Mouse (Mus musculus): Measurements from ENCODE around the gene Adal. TPM values are rescaled to one million over a fixed set of nuclear protein-coding genes. Genes with fewer than 3 reads are reported as not detected.
A peak's percentile ranks its signal among the peaks of the same experiment; 100 is the strongest.
"Not testable (repeated sequence)": the region's sequence is repeated elsewhere in the genome, so short reads cannot be mapped to it uniquely, and the experiment has no call there.

Gene Adal
- polyA plus RNA-seq (2015; fragmentation: Nextera tagmentation; extraction: Ambion mirVana) = 32.0 and 33.0 TPM in 2 replicates

DNA sequence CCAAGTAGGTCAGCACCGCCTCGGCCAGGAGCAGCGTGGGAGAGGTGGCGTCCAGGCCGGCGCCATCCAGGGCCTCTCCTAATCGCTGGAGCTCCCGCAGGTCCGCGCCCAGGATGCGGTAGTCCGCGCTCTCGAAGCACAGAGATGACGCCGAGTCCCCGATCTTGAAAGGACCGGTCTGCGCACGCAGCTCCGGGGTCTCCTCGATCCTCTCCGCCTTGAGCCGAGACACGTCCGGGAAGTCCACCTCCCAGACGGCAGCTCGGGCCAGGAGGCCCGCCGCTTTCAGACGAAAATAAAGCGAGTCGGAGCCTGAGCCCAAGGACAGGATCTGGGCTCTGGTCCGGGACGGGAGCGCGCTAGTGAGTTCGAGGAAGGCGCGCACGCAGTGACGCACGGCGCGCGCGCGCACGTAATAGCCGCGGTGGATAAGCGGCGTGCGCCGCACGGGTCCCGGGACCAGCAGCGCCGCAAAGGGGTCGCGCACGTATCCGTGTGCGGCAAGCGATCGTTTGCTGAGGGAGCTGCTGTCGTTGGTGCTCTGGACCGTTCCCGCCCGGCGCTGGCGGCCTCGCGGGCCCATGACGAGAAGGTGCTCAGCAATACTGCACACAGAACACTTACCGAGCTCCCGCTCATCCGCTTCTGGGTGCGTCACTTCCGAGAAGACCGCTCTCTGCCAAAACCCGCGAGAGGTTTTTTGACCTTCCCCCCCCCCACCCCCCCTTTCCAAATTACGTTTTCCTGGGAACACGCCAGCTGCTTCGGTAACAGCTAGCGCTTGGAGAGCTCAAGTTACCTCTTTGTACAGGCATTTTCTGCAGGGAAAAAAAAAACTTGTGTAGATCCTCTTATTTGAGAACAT is at the start of gene Adal, which contains the start of gene Lcmt2:
Adal (plus strand) TSS at position 411 of the 865 bp plus-strand sequence.
Lcmt2 (minus strand) TSS at position 636 of the 865 bp plus-strand sequence.
- peak; percentile 97 for ATAC-seq (ENCODE audit: low FRiP score)
- WGBS = under 1% methylated on average over 87 of the region's 87 CpGs
- H3K4me1 ChIP-seq (replicated peaks) = peaks cover 41% of the 10 kb centered on the region

DNA sequence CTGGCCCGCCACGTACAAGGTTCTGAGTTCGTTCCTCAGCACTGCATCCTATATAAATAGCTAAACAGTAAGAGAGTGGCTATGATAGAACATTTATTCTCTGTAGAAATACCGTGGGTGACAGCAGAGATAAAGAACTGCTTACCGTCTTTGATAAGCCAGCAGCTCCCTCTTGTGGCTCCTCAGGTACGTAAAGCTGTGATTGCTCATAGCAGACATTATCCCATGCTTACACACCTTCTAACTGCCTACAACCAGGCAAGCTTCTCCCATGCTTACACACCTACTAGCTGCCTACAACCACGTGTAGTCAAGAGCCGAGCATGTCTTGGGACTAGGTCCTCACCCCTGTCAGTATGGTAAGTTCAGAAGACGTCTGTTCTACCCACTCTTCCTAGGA is 38.2 kb upstream of the Adal start:
- 29% methylated on average over 9 of the region's 9 CpGs for WGBS
- Histone ChIP-seq H3K4me2 (no peak overlapping the region), H3K4me3 (no peak overlapping the region), H3K27ac (no peak overlapping the region), H3K4me1 (replicated peaks) (no peaks in the 10 kb centered on the region), H3K27me3 (0 out of 2 replicates have a peak, but pooled peaks cover 3% of the 10 kb centered on the region), H3K36me3 (no peaks in the 10 kb centered on the region), H3K9ac (no peak overlapping the region), H3K9me3 (no peaks in the 10 kb centered on the region)
- no peak for ATAC-seq (ENCODE audit: low FRiP score)

More for the DNA sequence above, at the start of gene Adal, which contains the start of gene Lcmt2:
- Histone ChIP-seq H3K9me3 (no peaks in the 10 kb centered on the region), H3K36me3 (peaks cover 30% of the 10 kb centered on the region), H3K4me2 (peak within 1 kb of the TSS; percentile 94), H3K4me3 (peak within 1 kb of the TSS; percentile 75), H3K9ac (peak within 1 kb of the TSS; percentile 97), H3K27me3 (no peaks in the 10 kb centered on the region), H3K27ac (peak within 1 kb of the TSS; percentile 99)

DNA sequence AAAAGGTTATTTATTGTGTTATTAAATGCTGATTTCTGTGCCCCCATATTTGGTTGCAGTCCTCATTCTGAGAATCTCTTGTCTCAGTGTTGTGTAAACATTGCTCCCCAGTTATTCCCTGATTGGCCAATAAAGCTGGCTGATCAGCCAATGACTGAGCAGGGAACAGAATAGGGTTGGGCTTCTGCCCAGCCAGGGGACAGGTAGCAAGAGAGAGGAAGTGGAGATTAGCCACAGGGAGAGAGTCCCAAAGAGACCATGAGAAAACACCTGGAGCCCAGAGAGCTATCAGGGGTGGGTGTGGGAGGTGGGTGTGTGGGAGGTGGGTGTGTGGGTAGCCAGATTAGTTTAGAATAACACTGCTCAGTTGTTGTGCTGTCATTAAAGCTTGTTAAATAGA is 34.3 kb upstream of the Adal start:
- no peaks in the 10 kb centered on the region for H3K27me3 ChIP-seq
- H3K9me3 ChIP-seq = no peaks in the 10 kb centered on the region
- ATAC-seq (ENCODE audit: low FRiP score) = no peak

DNA sequence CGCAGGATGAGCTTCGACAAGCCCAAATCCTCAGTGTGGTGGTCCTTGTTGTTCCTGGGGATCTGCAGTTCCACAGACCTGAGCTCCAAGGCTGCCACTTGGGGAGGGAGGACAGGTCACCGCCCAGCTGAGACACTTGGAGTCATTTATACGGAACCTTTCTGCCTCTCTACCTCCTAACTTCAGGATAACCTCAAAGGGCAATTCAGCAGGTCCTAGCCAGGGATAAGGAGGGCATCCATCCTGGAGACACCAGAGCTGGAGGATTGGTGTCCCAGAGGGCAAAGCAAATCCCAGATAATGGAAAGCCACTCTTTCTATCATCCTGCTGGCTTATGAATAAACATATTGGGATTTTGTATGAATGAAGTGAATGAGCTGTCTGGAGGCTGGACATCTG is 30.5 kb upstream of the Adal start, which contains the start of gene Tgm7:
Tgm7 (minus strand) TSS at position 101 of the 400 bp plus-strand sequence.
- H3K36me3 ChIP-seq = no peaks in the 10 kb centered on the region
- no peaks in the 10 kb centered on the region for H3K4me1 ChIP-seq (replicated peaks)
- no peak for ATAC-seq (ENCODE audit: low FRiP score)
- WGBS = 93% methylated on average over 4 of the region's 4 CpGs
- no peaks in the 10 kb centered on the region for H3K27me3 ChIP-seq
- H3K9me3 ChIP-seq = no peaks in the 10 kb centered on the region
- no peak within 1 kb of the TSS for H3K27ac ChIP-seq
- H3K4me3 ChIP-seq = no peak within 1 kb of the TSS
- H3K9ac ChIP-seq = no peak within 1 kb of the TSS
- H3K4me2 ChIP-seq = no peak within 1 kb of the TSS

More for the DNA sequence above, 34.3 kb upstream of the Adal start:
- Histone ChIP-seq H3K4me2 (no peak overlapping the region), H3K4me1 (replicated peaks) (no peaks in the 10 kb centered on the region), H3K9ac (no peak overlapping the region), H3K4me3 (no peak overlapping the region), H3K27ac (no peak overlapping the region), H3K36me3 (no peaks in the 10 kb centered on the region)

DNA sequence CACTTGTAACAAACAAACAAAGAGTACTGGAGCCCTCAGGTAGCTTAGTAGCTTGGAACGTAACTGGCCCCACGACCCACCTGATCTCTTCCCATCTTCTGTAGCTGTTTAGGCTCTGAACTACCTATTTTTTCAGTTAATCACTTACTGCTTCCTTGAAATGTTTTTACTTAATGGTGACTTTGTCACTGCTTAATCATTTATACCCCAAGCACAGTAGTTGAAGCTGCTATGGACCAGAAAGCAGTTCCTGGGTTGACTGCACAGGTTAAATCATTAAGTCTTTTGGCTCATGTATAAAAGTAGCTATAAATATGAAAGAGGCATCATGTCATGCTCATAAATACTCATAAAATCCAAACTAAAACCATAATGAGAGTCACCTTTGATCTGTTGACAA is 24.8 kb upstream of the Adal start:
- no peak for ATAC-seq (ENCODE audit: low FRiP score)
- H3K4me1 ChIP-seq (replicated peaks) = no peaks in the 10 kb centered on the region
- no peaks in the 10 kb centered on the region for H3K9me3 ChIP-seq
- H3K4me2 ChIP-seq = no peak overlapping the region
- H3K4me3 ChIP-seq = no peak overlapping the region
- H3K9ac ChIP-seq = no peak overlapping the region
- no peaks in the 10 kb centered on the region for H3K27me3 ChIP-seq
- H3K36me3 ChIP-seq = no peaks in the 10 kb centered on the region
- H3K27ac ChIP-seq = no peak overlapping the region
- 93% methylated on average over 2 of the region's 2 CpGs for WGBS

DNA sequence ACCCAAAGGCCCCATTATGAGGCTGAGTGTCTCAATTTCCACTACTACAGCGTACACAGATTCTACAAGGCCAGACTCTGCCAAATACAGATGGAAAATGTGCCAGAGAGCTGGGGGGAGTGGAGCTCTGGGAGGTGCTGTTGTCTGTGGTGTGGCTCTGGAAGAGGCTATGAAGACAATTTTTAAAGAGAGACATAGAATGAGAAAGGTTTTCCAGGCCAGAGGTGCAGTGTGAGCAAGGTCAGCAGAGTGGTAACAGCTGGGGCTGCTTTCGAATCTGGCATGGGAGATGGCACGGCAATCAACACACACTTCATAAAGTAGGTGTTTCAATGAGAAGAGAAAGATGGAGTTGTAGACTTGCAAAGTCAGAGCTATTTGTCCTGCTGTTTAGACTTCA is 21.0 kb upstream of the Adal start:
- ATAC-seq (ENCODE audit: low FRiP score) = no peak

DNA sequence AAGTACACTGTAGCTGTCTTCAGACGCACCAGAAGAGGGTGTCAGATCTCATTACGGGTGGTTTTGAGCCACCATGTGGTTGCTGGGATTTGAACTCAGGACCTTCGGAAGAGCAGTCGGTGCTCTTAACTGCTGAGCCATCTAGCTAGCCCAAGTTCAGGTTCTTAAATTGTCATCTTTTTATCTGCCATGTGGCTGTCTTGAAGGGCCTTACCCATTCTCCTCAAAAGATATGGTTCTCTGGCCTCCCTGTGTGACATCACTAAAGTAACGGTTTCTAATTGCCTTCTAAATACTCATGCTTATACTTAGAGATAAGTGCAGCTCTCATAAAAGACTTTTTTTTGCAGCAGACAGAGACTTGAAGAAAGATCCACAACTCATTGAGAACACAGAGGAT is 13.9 kb upstream of the Adal start:
- 94% methylated on average over 5 of the region's 5 CpGs for WGBS
- ATAC-seq (ENCODE audit: low FRiP score); H3K4me2 ChIP-seq: not testable (repeated sequence)

More for the DNA sequence above, 21.0 kb upstream of the Adal start:
- H3K36me3 ChIP-seq = no peaks in the 10 kb centered on the region
- no peaks in the 10 kb centered on the region for H3K27me3 ChIP-seq
- H3K4me1 ChIP-seq (replicated peaks) = no peaks in the 10 kb centered on the region
- H3K4me3 ChIP-seq = no peak overlapping the region
- no peak overlapping the region for H3K4me2 ChIP-seq
- no peak overlapping the region for H3K27ac ChIP-seq
- H3K9me3 ChIP-seq = no peaks in the 10 kb centered on the region
- H3K9ac ChIP-seq = no peak overlapping the region
- WGBS = 91% methylated on average over 3 of the region's 3 CpGs

DNA sequence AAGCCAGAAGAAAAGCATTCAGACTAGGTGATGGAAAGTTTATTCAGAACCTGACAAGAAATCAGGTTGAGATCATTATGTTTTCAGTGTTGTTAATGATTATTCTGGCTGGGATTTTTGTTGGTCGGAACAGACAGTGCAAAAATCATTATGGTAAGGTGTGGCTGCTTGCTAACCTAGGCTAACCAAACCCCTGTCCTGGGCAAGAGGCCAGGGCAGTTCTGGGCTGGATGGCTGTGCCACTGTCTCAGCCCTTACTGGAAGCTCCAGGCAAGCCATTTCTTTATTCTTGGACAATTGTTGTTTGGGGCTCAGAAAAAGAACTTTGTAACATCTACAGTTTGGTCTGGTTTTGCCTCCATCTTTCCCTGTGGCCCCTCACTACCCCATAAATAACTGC is 12.7 kb upstream of the Adal start:
- Histone ChIP-seq H3K27me3 (no peaks in the 10 kb centered on the region), H3K4me3 (no peak overlapping the region), H3K9me3 (no peaks in the 10 kb centered on the region), H3K27ac (no peak overlapping the region), H3K9ac (no peak overlapping the region), H3K4me2 (no peak overlapping the region), H3K4me1 (replicated peaks) (no peaks in the 10 kb centered on the region), H3K36me3 (no peaks in the 10 kb centered on the region)
- no peak for ATAC-seq (ENCODE audit: low FRiP score)
- 88% methylated on average over 1 of the region's 1 CpGs for WGBS

More for the DNA sequence above, 13.9 kb upstream of the Adal start:
- H3K9ac ChIP-seq; H3K9me3 ChIP-seq; H3K4me3 ChIP-seq; H3K27me3 ChIP-seq; H3K4me1 ChIP-seq (replicated peaks); H3K27ac ChIP-seq; H3K36me3 ChIP-seq: not testable (repeated sequence)

DNA sequence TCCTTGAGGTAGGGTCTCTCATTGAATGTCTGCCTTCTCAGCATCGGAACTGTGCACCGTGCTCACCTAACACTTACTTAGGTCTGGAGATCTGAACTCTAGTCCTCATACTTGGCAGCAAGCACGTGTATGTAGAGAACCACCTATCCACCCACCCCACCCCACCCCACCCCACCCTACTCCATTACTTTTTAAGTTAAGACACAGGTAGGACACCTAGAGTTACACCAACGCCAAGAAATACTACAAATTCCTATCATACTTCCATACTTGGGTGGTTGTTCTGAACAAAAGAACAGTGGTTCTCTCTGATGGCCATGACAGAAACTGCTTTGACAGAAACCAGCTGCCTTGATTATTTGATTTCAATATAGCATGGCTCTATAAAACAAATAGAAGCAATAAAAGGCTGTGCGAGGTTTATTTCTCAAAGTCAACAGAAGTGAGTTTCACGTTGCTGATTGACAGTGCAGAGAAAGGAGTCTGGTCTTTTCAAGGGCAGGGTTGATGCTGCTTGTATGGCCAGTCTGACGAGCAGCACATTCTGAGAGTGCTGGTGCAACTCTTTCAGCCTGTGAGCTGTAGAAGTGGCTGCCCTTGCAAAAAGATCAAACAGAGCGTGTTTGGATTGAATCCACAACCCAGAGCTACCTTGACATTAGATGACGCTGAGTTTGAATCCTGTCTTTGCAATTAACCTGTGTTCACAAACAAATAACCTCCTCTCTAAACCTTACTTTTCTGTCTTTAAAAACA is 11.2 kb upstream of the Adal start:
- WGBS = 77% methylated on average over 9 of the region's 9 CpGs
- no peak for ATAC-seq (ENCODE audit: low FRiP score)
- no peaks in the 10 kb centered on the region for H3K27me3 ChIP-seq
- no peaks in the 10 kb centered on the region for H3K9me3 ChIP-seq
- no peaks in the 10 kb centered on the region for H3K4me1 ChIP-seq (replicated peaks)
- no peaks in the 10 kb centered on the region for H3K36me3 ChIP-seq
- no peak overlapping the region for H3K27ac ChIP-seq
- no peak overlapping the region for H3K4me2 ChIP-seq
- no peak overlapping the region for H3K9ac ChIP-seq
- no peak overlapping the region for H3K4me3 ChIP-seq

DNA sequence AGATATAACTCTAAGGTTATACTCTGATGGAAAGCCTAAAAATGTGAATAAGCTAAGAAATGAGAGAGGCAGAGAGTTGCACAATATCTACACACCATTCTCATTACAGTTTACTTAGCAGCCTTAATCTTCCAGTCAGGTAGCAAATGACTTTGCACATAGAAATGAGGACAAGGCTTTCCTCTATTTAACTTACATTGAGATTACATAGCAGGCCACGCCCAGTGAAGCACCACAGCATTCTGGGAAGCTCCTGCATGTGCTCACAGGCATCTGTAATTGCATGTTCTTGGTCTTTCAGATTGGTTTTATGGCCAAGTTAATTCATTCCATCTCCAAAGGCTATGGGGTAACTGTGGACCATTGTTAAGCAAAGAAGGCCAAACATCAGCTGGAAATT is 7.4 kb upstream of the Adal start:
- Histone ChIP-seq H3K9ac (no peak overlapping the region), H3K27ac (no peak overlapping the region), H3K4me1 (replicated peaks) (peaks cover 8% of the 10 kb centered on the region), H3K4me3 (no peak overlapping the region), H3K27me3 (no peaks in the 10 kb centered on the region), H3K4me2 (no peak overlapping the region), H3K36me3 (peaks cover 14% of the 10 kb centered on the region; the same call in 1 of the 2 replicates), H3K9me3 (no peaks in the 10 kb centered on the region)
- 73% methylated on average over 1 of the region's 1 CpGs for WGBS
- no peak for ATAC-seq (ENCODE audit: low FRiP score)

DNA sequence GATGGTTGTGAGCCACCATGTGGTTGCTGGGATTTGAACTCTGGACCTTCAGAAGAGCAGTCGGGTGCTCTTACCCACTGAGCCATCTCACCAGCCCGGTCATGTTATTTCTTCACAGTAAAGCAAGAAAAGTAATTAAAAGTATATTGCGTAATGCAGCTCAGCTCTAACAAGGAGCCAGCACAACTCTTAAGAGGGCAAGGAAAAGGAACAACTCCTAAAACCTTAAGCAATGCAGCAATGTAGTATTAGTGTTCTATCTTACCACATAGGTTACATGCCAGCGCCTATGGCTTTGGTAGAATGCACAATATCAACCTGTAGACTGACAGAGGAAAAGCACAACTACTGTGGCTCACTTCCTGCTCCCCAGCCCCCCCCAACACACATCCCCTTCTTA is 2.9 kb upstream of the Adal start:
- 97% methylated on average over 4 of the region's 4 CpGs for WGBS
- peaks cover 41% of the 10 kb centered on the region for H3K4me1 ChIP-seq (replicated peaks)
- H3K27ac ChIP-seq = no peak overlapping the region
- no peaks in the 10 kb centered on the region for H3K27me3 ChIP-seq
- no peaks in the 10 kb centered on the region for H3K9me3 ChIP-seq
- no peak overlapping the region for H3K4me3 ChIP-seq
- H3K4me2 ChIP-seq = peak overlapping the region; percentile 18; the same call in 1 of the 2 replicates
- H3K9ac ChIP-seq = no peak overlapping the region
- H3K36me3 ChIP-seq = peaks cover 24% of the 10 kb centered on the region
- ATAC-seq (ENCODE audit: low FRiP score) = no peak

DNA sequence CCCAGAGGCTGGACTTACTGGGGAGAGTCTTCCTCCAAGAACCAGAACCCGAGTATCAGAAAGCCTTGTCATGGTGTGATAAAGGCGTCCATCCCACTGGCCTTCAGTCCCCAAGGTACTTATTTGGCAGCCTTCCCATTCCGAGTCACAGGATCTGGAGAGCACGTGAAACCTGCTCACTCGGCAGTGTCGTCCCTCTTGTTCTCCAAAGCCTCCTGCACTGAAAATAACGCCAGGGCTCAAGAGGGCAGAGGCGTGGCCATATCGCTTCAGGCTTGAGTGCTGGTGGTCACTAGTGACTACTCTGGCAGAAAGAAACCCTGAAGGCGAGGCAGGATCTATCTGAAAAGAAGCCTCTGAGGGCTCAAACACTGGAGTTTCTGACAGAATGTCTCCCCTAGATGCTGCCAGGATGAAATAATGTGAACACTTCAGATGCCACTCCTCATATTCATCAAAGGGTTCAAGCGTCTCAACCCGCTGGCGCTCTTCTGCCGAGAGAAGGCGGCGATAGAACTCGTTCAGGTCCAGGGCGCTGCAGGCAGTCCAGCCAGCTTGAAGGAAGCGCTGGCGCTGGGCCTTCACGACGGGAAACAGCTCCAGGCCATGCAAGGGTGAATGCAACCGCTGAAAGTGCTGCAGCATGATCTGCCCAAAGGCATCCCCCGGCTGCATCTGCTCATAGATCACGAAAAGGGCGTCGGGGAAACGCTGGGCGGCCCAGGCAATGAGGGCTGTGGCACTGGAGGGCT is 786 bp upstream of the Adal start:
- peak overlapping the region; percentile 75 for H3K4me3 ChIP-seq
- no peaks in the 10 kb centered on the region for H3K9me3 ChIP-seq
- H3K36me3 ChIP-seq = peaks cover 30% of the 10 kb centered on the region
- ATAC-seq (ENCODE audit: low FRiP score) = no peak; the same call in 1 of the 2 replicates
- H3K4me1 ChIP-seq (replicated peaks) = peaks cover 41% of the 10 kb centered on the region
- H3K27me3 ChIP-seq = no peaks in the 10 kb centered on the region
- 43% methylated on average over 29 of the region's 29 CpGs for WGBS
- peak overlapping the region; percentile 97 for H3K9ac ChIP-seq
- peak overlapping the region; percentile 94 for H3K4me2 ChIP-seq
- peak overlapping the region; percentile 99 for H3K27ac ChIP-seq
